Mouse (Mus musculus) olfactory bulb, adult 2 months (tissue): ENCODE results near the gene Me1.

ENCODE experiments used
- CTCF ChIP-seq: fragments of 200-500 bp; IDR thresholded peaks from 2 replicates; pipeline ENCODE4 v1.5.1; 2012; ENCODE audit warnings: low read depth, mild to moderate bottlenecking, low read length, moderate library complexity; ENCODE audit not compliant: insufficient read depth
- POLR2A ChIP-seq: fragments of 200-500 bp; IDR thresholded peaks from 2 replicates; pipeline ENCODE4 v1.6.1; 2012; ENCODE audit warnings: mild to moderate bottlenecking, low read depth, low read length, moderate library complexity; ENCODE audit not compliant: insufficient read depth

DNA sequence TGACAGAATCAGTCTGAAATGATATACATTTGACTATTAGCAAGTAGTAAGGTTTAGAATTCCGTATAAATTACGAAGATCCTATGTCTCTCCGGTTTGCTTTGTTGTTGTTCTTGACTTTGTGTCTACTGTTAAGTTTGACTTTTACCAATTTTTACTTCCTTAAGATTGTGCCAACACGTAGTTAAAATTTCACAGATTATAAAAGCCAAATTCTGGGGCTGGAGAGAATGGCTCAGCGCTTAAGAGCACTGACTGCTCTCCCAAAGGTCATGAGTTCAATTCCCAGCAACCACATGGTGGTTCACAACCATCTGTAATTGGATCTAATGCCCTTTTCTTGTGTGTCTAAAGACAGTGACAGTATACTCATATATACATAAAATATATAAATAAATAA, 3.5 kb downstream of the Me1 start:
- TF ChIP-seq POLR2A (no peak), CTCF (no peak)
